Mouse (Mus musculus) forebrain, embryonic 16.5 days (tissue): ENCODE results near the gene Slc38a10. TPM values are rescaled to one million over a fixed set of nuclear protein-coding genes. Genes with fewer than 3 reads are reported as not detected.

ENCODE experiments used
- ATAC-seq: fragments of 200-750 bp; cut with Nextera tagmentation; 2 replicates; pipeline ENCODE4 v1.8.0; 2017; ENCODE audit warnings: mild to moderate bottlenecking, moderate library complexity
- H3K27ac ChIP-seq: fragments of 300-500 bp; sonication (generic); 2 replicates; pipeline ENCODE4 v1.5.1; 2014; ENCODE audit warnings: low read length, control low read depth
- H3K27me3 ChIP-seq: fragments of 300-500 bp; sonication (generic); replicated peaks from 2 replicates; pipeline ENCODE4 v1.6.1; 2014; ENCODE audit warnings: low read length; ENCODE audit not compliant: control insufficient read depth, insufficient read depth
- H3K36me3 ChIP-seq: fragments of 300-500 bp; sonication (generic); 2 replicates; pipeline ENCODE4 v1.6.1; 2014; ENCODE audit not compliant: control insufficient read depth, insufficient read depth
- H3K4me1 ChIP-seq: fragments of 300-500 bp; sonication (generic); replicated peaks from 2 replicates; pipeline ENCODE4 v1.6.1; 2014; ENCODE audit warnings: low read length; ENCODE audit not compliant: control insufficient read depth, insufficient read depth
- H3K4me2 ChIP-seq: fragments of 300-500 bp; sonication (generic); 2 replicates; pipeline ENCODE4 v1.6.1; 2014; ENCODE audit warnings: mild to moderate bottlenecking, low read length, control low read depth
- H3K4me3 ChIP-seq: fragments of 300-500 bp; sonication (generic); replicated peaks from 2 replicates; pipeline ENCODE4 v1.5.1; 2014; ENCODE audit warnings: mild to moderate bottlenecking, low read length, control low read depth
- H3K9ac ChIP-seq: fragments of 300-500 bp; sonication (generic); replicated peaks from 2 replicates; pipeline ENCODE4 v1.6.1; 2014; ENCODE audit warnings: low read depth, low read length, control low read depth
- H3K9me3 ChIP-seq: fragments of 300-500 bp; sonication (generic); 2 replicates; pipeline ENCODE4 v1.6.1; 2016; ENCODE audit warnings: low read length; ENCODE audit not compliant: control insufficient read depth
- WGBS: fragments of 180-500 bp; shearing (Covaris S2); extraction: QIAGEN DNeasy Blood & Tissue Kit; methylation state at CpG from one replicate; pipeline ENCODE4 v1.1.7; 2014; 5-methylcytosine and 5-hydroxymethylcytosine counted together
- polyA plus RNA-seq: library from polyadenylated mRNA; unstranded; fragments of >200 nt; fragmentation: Nextera tagmentation; extraction: Ambion mirVana; gene quantifications from 2 replicates; pipeline ENCODE4 v1.2.1, GENCODE M21; 2015

Gene Slc38a10
- 106 and 110 TPM in 2 replicates for polyA plus RNA-seq

GRCm38 (mm10) chr11:120151113-120151494, at the start of gene Slc38a10:
Gene Slc38a10 (minus strand): TSS chr11:120151346.
- Histone ChIP-seq H3K4me1 (peaks cover 15% of the 10 kb centered on the region), H3K36me3 (no peaks in the 10 kb centered on the region), H3K4me2 (peak within 1 kb of the TSS; percentile 88), H3K27me3 (no peaks in the 10 kb centered on the region), H3K9me3 (no peaks in the 10 kb centered on the region), H3K27ac (peak within 1 kb of the TSS; percentile 51), H3K9ac (peak within 1 kb of the TSS; percentile 64), H3K4me3 (peak within 1 kb of the TSS; percentile 61)
- WGBS: under 1% methylated on average over 28 of the region's 28 CpGs
- peak; percentile 98 for ATAC-seq

- no peaks in the 10 kb centered on the region for H3K27me3 ChIP-seq
- H3K36me3 ChIP-seq: no peaks in the 10 kb centered on the region
- H3K4me1 ChIP-seq: 0 out of 2 replicates have a peak, but pooled peaks cover 3% of the 10 kb centered on the region
- H3K9ac ChIP-seq: no peak overlapping the region
- no peaks in the 10 kb centered on the region for H3K9me3 ChIP-seq
- no peak for ATAC-seq
- H3K4me2 ChIP-seq: no peak overlapping the region
- no peak overlapping the region for H3K4me3 ChIP-seq
- WGBS: 75% methylated on average over 6 of the region's 6 CpGs
- H3K27ac ChIP-seq: no peak overlapping the region
Measured at GRCm38 (mm10) chr11:120200621-120201020, 49.5 kb upstream of the Slc38a10 start.

- no peak overlapping the region for H3K9ac ChIP-seq
- WGBS: 77% methylated on average over 7 of the region's 7 CpGs
- no peak for ATAC-seq
- H3K4me3 ChIP-seq: no peak overlapping the region
- no peak overlapping the region for H3K27ac ChIP-seq
- H3K4me1 ChIP-seq: 0 out of 2 replicates have a peak, but pooled peaks cover 3% of the 10 kb centered on the region
- no peaks in the 10 kb centered on the region for H3K9me3 ChIP-seq
- no peaks in the 10 kb centered on the region for H3K27me3 ChIP-seq
- H3K36me3 ChIP-seq: no peaks in the 10 kb centered on the region
- H3K4me2 ChIP-seq: no peak overlapping the region
Measured at GRCm38 (mm10) chr11:120199766-120200165, 48.6 kb upstream of the Slc38a10 start.

GRCm38 (mm10) chr11:120198831-120199230, 47.7 kb upstream of the Slc38a10 start:
- H3K36me3 ChIP-seq: no peaks in the 10 kb centered on the region
- 32% methylated on average over 13 of the region's 13 CpGs for WGBS
- H3K9ac ChIP-seq: no peak overlapping the region
- H3K27me3 ChIP-seq: no peaks in the 10 kb centered on the region
- no peaks in the 10 kb centered on the region for H3K9me3 ChIP-seq
- H3K27ac ChIP-seq: no peak overlapping the region
- ATAC-seq: no peak
- H3K4me3 ChIP-seq: no peak overlapping the region
- H3K4me2 ChIP-seq: no peak overlapping the region
- H3K4me1 ChIP-seq: 0 out of 2 replicates have a peak, but pooled peaks cover 3% of the 10 kb centered on the region

GRCm38 (mm10) chr11:120190526-120191412, 39.6 kb upstream of the Slc38a10 start:
- Histone ChIP-seq H3K9ac (peak overlapping the region; percentile 16; the same call in 1 of the 2 replicates), H3K27ac (no peak overlapping the region)
- no peak for ATAC-seq

GRCm38 (mm10) chr11:120189459-120190312, 38.5 kb upstream of the Slc38a10 start:
- peak overlapping the region; percentile 92 for H3K9ac ChIP-seq
- ATAC-seq: peak; percentile 96
- H3K4me3 ChIP-seq: peak overlapping the region; percentile 77
- peaks cover 22% of the 10 kb centered on the region for H3K4me1 ChIP-seq
- H3K27me3 ChIP-seq: no peaks in the 10 kb centered on the region
- peak overlapping the region; percentile 95 for H3K27ac ChIP-seq
- H3K4me2 ChIP-seq: peak overlapping the region; percentile 92
- no peaks in the 10 kb centered on the region for H3K9me3 ChIP-seq
- WGBS: under 1% methylated on average over 60 of the region's 68 CpGs
- H3K36me3 ChIP-seq: no peaks in the 10 kb centered on the region

More at GRCm38 (mm10) chr11:120190526-120191412, 39.6 kb upstream of the Slc38a10 start:
- no peaks in the 10 kb centered on the region for H3K27me3 ChIP-seq
- H3K36me3 ChIP-seq: no peaks in the 10 kb centered on the region
- WGBS: 43% methylated on average over 14 of the region's 14 CpGs
- H3K4me2 ChIP-seq: peak overlapping the region; percentile 92
- H3K4me1 ChIP-seq: peaks cover 11% of the 10 kb centered on the region
- no peaks in the 10 kb centered on the region for H3K9me3 ChIP-seq
- H3K4me3 ChIP-seq: peak overlapping the region; percentile 77

GRCm38 (mm10) chr11:120188481-120189441, 37.6 kb upstream of the Slc38a10 start:
- ATAC-seq: peak; percentile 1; the same call in 1 of the 2 replicates
- H3K9ac ChIP-seq: peak overlapping the region; percentile 92
- under 1% methylated on average over 41 of the region's 41 CpGs for WGBS

GRCm38 (mm10) chr11:120188102-120188480, 36.9 kb upstream of the Slc38a10 start:
- no peaks in the 10 kb centered on the region for H3K9me3 ChIP-seq
- peak overlapping the region; percentile 95; the same call in 1 of the 2 replicates for H3K27ac ChIP-seq
- WGBS: under 1% methylated on average over 24 of the region's 24 CpGs
- H3K4me1 ChIP-seq: peaks cover 35% of the 10 kb centered on the region
- no peak for ATAC-seq
- H3K9ac ChIP-seq: peak overlapping the region; percentile 92
- peak overlapping the region; percentile 77 for H3K4me3 ChIP-seq
- no peaks in the 10 kb centered on the region for H3K27me3 ChIP-seq
- H3K4me2 ChIP-seq: peak overlapping the region; percentile 92
- no peaks in the 10 kb centered on the region for H3K36me3 ChIP-seq

More at GRCm38 (mm10) chr11:120188481-120189441, 37.6 kb upstream of the Slc38a10 start:
- Histone ChIP-seq H3K4me3 (peak overlapping the region; percentile 77), H3K36me3 (no peaks in the 10 kb centered on the region), H3K4me2 (peak overlapping the region; percentile 92), H3K27me3 (no peaks in the 10 kb centered on the region), H3K9me3 (no peaks in the 10 kb centered on the region), H3K4me1 (peaks cover 32% of the 10 kb centered on the region), H3K27ac (peak overlapping the region; percentile 95)
